Mouse (Mus musculus) hindbrain, embryonic 16.5 days (tissue): ENCODE data around the gene Olfr1277. TPM values are rescaled to one million over a fixed set of nuclear protein-coding genes. Genes with fewer than 3 reads are reported as not detected.

ENCODE experiments used
- ATAC-seq: fragments of 200-750 bp; cut with Nextera tagmentation; 2 replicates; pipeline ENCODE4 v1.8.0; 2017; ENCODE audit warnings: moderate TSS enrichment, moderate library complexity
- H3K27ac ChIP-seq: fragments of 300-500 bp; sonication (generic); 2 replicates; pipeline ENCODE4 v1.5.1; 2014; ENCODE audit warnings: low read depth, mild to moderate bottlenecking, control low read depth, low read length, moderate library complexity
- H3K27me3 ChIP-seq: fragments of 300-500 bp; sonication (generic); replicated peaks from 2 replicates; pipeline ENCODE4 v1.6.1; 2014; ENCODE audit warnings: low read length; ENCODE audit not compliant: control insufficient read depth, insufficient read depth
- H3K36me3 ChIP-seq: fragments of 300-500 bp; sonication (generic); 2 replicates; pipeline ENCODE4 v1.6.1; 2014; ENCODE audit warnings: mild to moderate bottlenecking, low read length, moderate library complexity, mixed read lengths; ENCODE audit not compliant: control insufficient read depth, insufficient read depth
- H3K4me1 ChIP-seq: fragments of 300-500 bp; sonication (generic); 2 replicates; pipeline ENCODE4 v1.6.1; 2014; ENCODE audit warnings: low read depth, low read length; ENCODE audit not compliant: control insufficient read depth, insufficient read depth
- H3K4me2 ChIP-seq: fragments of 300-500 bp; sonication (generic); 2 replicates; pipeline ENCODE4 v1.6.1; 2014; ENCODE audit warnings: mild to moderate bottlenecking, low read length, control low read depth, moderate library complexity
- H3K4me3 ChIP-seq: fragments of 300-500 bp; sonication (generic); 2 replicates; pipeline ENCODE4 v1.5.1; 2014; ENCODE audit warnings: mild to moderate bottlenecking, low read length, control low read depth, moderate library complexity
- H3K9ac ChIP-seq: fragments of 300-500 bp; sonication (generic); 2 replicates; pipeline ENCODE4 v1.6.1; 2014; ENCODE audit warnings: low read depth, mild to moderate bottlenecking, control low read depth, low read length, moderate library complexity
- H3K9me3 ChIP-seq: fragments of 300-500 bp; sonication (generic); 2 replicates; pipeline ENCODE4 v1.6.1; 2014; ENCODE audit warnings: mild to moderate bottlenecking, low read length, moderate library complexity; ENCODE audit not compliant: control insufficient read depth
- WGBS: fragments of 180-500 bp; shearing (Covaris S2); extraction: QIAGEN DNeasy Blood & Tissue Kit; methylation state at CpG from one replicate; pipeline ENCODE4 v1.1.7; 2014; 5-methylcytosine and 5-hydroxymethylcytosine counted together
- polyA plus RNA-seq: library from polyadenylated mRNA; unstranded; fragments of >200 nt; fragmentation: Nextera tagmentation; extraction: Ambion mirVana; gene quantifications from 2 replicates; pipeline ENCODE4 v1.2.1, GENCODE M21; 2015

Gene Olfr1277
- polyA plus RNA-seq: not detected in 2 replicates

DNA sequence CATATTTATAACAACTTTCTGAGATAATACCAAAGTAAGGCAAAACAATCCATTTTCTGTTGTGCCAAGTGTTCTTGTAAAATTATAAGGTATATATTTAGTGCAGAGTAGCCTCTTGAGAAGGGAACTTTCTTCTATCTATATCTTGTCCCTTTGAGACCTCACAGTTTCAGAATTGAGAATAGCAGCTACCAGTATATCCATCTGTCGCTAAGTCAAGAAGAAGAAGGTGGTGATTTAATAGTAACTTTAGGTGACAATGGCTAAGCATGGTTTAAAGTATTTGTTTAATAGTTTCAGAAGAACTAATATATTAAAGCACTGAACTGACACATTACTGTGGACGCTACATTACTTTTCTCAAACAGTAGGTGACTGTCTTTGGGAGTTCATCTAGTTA lies at the start of gene Olfr1277:
Olfr1277 (minus strand) TSS at position 101 of the 400 bp plus-strand sequence.
- ATAC-seq: no peak
- 89% methylated on average over 2 of the region's 2 CpGs for WGBS
- no peak within 1 kb of the TSS for H3K9ac ChIP-seq

DNA sequence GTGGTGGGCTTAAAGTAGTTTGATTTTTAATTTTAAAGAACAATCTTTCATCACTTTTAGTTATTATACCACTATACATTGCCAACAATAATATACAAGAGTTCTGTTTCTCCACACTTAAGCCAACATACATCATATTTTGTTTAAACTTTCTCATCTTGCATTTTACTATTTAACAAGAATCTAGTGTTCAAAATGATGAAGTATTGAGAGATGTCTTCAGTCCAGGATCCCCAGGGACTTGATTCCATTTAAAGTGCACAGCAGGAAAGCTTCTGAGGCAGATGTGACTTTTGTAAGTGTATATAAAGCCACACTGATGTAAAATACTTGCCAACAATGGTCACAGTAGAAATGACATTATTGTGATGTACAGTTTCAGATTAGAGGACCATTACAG lies 39.8 kb upstream of the Olfr1277 start, which contains the start of gene Olfr1280:
Olfr1280 (plus strand) TSS at position 301 of the 400 bp plus-strand sequence.
- H3K9me3 ChIP-seq: no peaks in the 10 kb centered on the region
- no peaks in the 10 kb centered on the region for H3K27me3 ChIP-seq
- H3K9ac ChIP-seq: no peak within 1 kb of the TSS
- H3K4me3 ChIP-seq: no peak within 1 kb of the TSS
- no peaks in the 10 kb centered on the region for H3K4me1 ChIP-seq
- no peak within 1 kb of the TSS for H3K27ac ChIP-seq
- no peak within 1 kb of the TSS for H3K4me2 ChIP-seq
- ATAC-seq: no peak
- no peaks in the 10 kb centered on the region for H3K36me3 ChIP-seq

More for the DNA sequence above, at the start of gene Olfr1277:
- Histone ChIP-seq H3K4me1 (no peaks in the 10 kb centered on the region), H3K4me3 (no peak within 1 kb of the TSS), H3K27ac (no peak within 1 kb of the TSS), H3K36me3 (no peaks in the 10 kb centered on the region), H3K27me3 (no peaks in the 10 kb centered on the region), H3K9me3 (peaks cover 2% of the 10 kb centered on the region; the same call in 1 of the 2 replicates), H3K4me2 (no peak within 1 kb of the TSS)

DNA sequence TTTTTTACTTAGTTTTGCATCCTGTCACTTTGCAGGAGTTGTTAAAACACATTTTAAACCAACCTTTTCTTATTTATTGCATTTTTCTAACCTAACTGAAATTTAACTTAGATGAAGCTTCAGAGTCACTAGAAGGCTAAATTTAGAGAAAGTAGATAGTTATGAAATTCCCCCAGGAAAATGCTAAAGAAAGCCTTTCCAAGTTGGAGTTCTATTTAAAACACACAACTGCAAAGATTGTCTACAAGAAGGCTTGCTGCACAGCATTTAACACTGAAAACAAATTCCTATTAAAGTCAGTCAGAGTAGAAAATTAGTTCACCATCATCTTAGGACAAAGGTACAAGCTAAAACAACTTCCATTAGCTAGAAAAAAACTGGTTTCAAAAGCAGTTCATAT lies 26.5 kb upstream of the Olfr1277 start, which contains the start of gene Olfr1279:
Olfr1279 (plus strand) TSS at position 262 of the 400 bp plus-strand sequence.
- no peak for ATAC-seq
- Histone ChIP-seq H3K9me3 (no peaks in the 10 kb centered on the region), H3K4me3 (no peak within 1 kb of the TSS), H3K27ac (no peak within 1 kb of the TSS), H3K9ac (no peak within 1 kb of the TSS), H3K36me3 (no peaks in the 10 kb centered on the region), H3K27me3 (no peaks in the 10 kb centered on the region), H3K4me1 (no peaks in the 10 kb centered on the region), H3K4me2 (no peak within 1 kb of the TSS)

DNA sequence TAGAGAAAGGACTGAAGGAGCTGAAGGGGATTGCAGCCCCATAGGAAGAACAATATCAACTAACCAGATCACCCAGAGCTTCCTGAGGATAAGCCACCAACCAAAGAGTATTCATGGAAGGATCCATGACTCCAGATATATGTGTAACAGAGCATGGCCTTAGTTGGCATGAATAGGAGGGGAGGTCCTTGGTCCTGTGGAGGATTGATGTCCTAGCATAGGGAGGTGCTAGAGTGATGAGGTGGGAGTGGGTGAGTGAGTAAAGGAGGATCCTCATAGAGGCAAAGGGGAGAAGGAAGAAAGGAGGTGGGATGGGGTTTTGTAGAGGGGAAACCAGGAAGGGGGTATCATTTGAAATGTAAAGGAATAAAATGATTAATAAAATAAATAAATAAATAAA lies 24.6 kb upstream of the Olfr1277 start:
- no peaks in the 10 kb centered on the region for H3K4me1 ChIP-seq
- ATAC-seq: no peak
- H3K9me3 ChIP-seq: no peaks in the 10 kb centered on the region
- H3K36me3 ChIP-seq: no peaks in the 10 kb centered on the region
- no peak overlapping the region for H3K4me2 ChIP-seq
- H3K9ac ChIP-seq: no peak overlapping the region
- H3K27me3 ChIP-seq: no peaks in the 10 kb centered on the region
- H3K4me3 ChIP-seq: no peak overlapping the region
- H3K27ac ChIP-seq: no peak overlapping the region

DNA sequence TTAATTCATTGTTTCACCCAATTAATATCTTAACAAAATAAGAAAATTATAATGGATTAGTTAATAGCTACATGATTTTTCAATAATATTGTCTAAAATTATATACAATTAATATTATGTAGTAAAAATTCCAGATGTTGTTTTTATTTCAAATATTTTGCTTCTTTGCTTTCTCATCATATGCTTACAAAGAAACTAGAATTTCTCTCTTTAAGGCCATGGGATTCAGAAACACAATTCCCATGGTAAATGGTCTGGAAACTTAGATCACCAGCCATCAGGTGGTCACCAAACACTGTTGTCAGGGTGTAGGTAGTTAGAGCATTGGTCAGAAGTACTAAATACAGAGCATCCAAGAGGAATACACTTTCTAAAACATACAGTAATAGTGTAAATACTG lies 15.9 kb upstream of the Olfr1277 start, which contains the start of gene Olfr1278:
Olfr1278 (plus strand) TSS at position 301 of the 400 bp plus-strand sequence.
- Histone ChIP-seq H3K4me3 (no peak within 1 kb of the TSS), H3K36me3 (no peaks in the 10 kb centered on the region), H3K27me3 (no peaks in the 10 kb centered on the region), H3K9ac (no peak within 1 kb of the TSS), H3K9me3 (no peaks in the 10 kb centered on the region), H3K27ac (no peak within 1 kb of the TSS), H3K4me2 (no peak within 1 kb of the TSS), H3K4me1 (no peaks in the 10 kb centered on the region)
- no peak for ATAC-seq

DNA sequence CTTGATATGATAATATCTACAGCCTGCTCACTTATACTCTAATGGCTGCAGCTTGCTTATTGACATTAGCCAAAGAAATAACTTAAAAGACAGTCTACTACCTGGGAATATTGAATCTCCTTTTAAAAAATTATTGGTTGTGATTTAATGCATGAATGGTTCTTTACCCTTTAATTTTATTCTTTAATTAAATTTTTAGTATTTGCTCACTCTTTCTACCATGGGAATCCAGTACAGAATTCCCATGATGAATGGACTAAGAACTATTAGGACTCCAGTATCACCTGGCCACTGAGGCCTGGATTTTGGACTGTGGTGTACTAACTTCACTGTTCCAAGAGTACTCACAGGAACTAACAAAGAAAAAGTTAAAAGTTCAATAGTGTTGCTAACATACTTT lies 19.7 kb downstream of the Olfr1277 start, which contains the start of gene Olfr1276:
Olfr1276 (plus strand) TSS at position 301 of the 400 bp plus-strand sequence.
- no peak within 1 kb of the TSS for H3K27ac ChIP-seq
- H3K9ac ChIP-seq: no peak within 1 kb of the TSS
- no peaks in the 10 kb centered on the region for H3K9me3 ChIP-seq
- no peaks in the 10 kb centered on the region for H3K4me1 ChIP-seq
- ATAC-seq: no peak
- H3K4me3 ChIP-seq: no peak within 1 kb of the TSS
- H3K27me3 ChIP-seq: no peaks in the 10 kb centered on the region
- no peaks in the 10 kb centered on the region for H3K36me3 ChIP-seq
- no peak within 1 kb of the TSS for H3K4me2 ChIP-seq

DNA sequence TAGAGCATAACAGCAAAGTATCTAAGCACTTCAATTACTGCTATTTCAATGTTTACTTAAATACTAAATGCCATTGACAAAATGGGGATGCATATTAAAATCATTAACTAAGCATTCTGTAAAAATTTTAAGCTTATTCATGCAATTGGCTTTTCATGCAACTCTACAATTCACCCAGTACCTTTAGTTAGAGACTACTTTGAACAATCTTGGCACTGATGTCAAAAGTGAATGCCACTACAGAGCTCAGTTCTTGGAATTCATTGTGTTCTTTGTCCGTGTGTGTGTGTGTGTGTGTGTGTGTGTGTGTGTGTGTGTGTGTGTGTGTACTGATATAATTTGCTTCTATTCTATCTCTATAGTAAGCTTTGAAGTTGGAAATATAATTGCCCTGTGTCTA lies 38.7 kb downstream of the Olfr1277 start, which contains the start of gene Olfr1275:
Olfr1275 (minus strand) TSS at position 101 of the 400 bp plus-strand sequence.
- Histone ChIP-seq H3K4me2 (no peak within 1 kb of the TSS), H3K36me3 (no peaks in the 10 kb centered on the region), H3K9me3 (no peaks in the 10 kb centered on the region), H3K4me3 (no peak within 1 kb of the TSS), H3K9ac (no peak within 1 kb of the TSS), H3K27ac (no peak within 1 kb of the TSS), H3K4me1 (no peaks in the 10 kb centered on the region), H3K27me3 (no peaks in the 10 kb centered on the region)
- ATAC-seq: no peak
- WGBS: 82% methylated on average over 1 of the region's 1 CpGs

DNA sequence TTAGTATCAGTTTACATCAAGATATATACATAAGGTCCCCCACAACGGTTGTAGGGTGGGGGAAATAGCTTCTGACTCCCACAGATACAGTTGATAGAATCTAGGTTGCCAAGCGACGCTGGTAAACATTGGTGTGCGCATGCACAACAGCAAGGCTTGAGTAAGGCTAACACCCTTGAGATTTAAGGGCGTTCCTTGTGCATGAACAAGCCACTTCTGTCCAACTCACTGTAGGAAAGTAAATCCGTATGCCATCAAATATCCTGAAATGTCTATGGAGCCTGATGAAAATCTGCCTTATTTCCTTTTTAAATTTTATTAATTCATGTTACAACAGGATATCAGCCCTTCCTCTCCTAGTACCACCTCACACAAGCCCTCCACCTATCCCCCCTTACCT lies 44.4 kb downstream of the Olfr1277 start, which contains the start of gene 4930430A15Rik:
4930430A15Rik (minus strand) TSS at position 101 of the 400 bp plus-strand sequence.
- H3K9ac ChIP-seq: no peak within 1 kb of the TSS
- no peaks in the 10 kb centered on the region for H3K36me3 ChIP-seq
- H3K4me2 ChIP-seq: no peak within 1 kb of the TSS
- no peaks in the 10 kb centered on the region for H3K27me3 ChIP-seq
- no peak for ATAC-seq
- H3K27ac ChIP-seq: no peak within 1 kb of the TSS
- H3K4me3 ChIP-seq: no peak within 1 kb of the TSS
- WGBS: 88% methylated on average over 6 of the region's 6 CpGs
- no peaks in the 10 kb centered on the region for H3K9me3 ChIP-seq
- H3K4me1 ChIP-seq: no peaks in the 10 kb centered on the region
